Mouse (Mus musculus) left cerebral cortex, postnatal 36 days (tissue): Measurements from ENCODE around the gene Sytl1. TPM values are rescaled to one million over a fixed set of nuclear protein-coding genes. Genes with fewer than 3 reads are reported as not detected.

Source experiments
- DNase-seq, 2 experiments: peaks; one replicate each; pipeline ENCODE4 v3.0.0; 2021 to 2022; ENCODE audit warnings: low spot score in 2 of 2, mixed read lengths in 1 of 2
- intact Hi-C: fragments of 180-260 bp; cut with DNase I; formaldehyde crosslinking; loops from one replicate; pipeline ENCODE4 v1.15.1; 2025
- total RNA-seq, 2 experiments: library from RNA; stranded (reverse); gene quantifications; 2 replicates each; pipeline ENCODE4 v1.2.3; 2021

Sytl1 gene
- total RNA-seq, 2 experiments from 2014 or later: 2.2 to 2.3 TPM

DNA sequence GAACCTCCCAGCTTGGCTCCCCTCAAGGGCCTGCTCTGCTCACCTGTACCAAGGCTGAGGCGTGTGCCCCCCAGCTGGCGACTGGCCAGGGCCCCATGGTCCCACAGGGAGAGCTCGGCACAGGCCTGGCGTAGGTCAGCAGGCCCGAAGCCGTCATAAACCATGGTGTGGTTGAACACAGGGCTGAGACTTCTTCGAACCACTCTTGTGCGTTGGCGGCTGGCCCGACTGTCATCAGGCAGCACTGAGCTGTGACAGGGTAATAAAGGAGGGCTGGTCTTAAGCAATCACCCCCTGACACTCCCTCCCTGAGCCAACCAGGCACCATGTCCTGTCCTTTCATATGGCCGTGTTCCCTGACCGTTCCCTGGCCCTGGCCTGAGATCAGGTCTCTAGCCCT, 9.5 kb downstream of the Sytl1 start:
- intact Hi-C loops: loop anchor here (5.0 kb wide), 1 partner anchor 44 kb away; no protein-coding TSS in a partner anchor
- DNase-seq: no peak

DNA sequence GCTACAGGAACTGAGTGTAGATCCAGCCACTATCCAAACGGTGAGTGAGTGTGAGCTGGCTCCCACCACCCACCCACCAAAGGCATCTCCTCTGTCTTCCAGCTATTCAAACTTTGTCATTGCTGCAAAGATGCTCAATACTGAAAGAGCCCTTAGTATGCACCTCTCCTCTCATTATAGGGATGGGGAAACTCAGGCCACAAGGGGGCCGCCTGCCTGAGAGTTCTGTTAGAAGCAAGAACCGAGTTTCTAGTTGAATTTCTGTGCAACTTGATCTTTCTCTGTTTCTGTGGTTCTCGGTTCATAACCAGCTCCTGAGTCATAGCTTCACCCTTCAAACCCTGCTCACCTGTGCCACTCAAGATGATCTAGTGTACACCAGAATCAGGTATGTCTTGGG, 10.8 kb downstream of the Sytl1 start:
- no peak for DNase-seq

DNA sequence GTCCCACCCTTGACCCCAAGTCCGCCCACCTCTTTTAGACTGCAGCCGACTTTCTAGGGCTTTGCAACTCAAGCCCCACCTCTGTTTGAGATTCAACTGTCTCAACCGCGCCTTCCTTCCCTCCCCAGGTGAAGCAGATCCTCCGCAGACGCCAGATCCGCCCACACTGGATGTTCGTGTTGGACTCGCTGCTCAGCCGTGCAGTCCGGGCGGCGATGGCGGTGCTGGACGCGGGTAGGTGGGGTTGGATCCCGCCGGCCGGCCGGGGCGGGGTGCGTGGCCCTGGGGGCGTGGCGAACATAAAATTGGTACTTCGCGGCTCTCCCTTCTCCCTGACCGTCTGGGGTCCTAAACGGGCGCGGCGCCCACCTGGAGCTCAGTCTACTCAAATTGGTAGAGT, 11.7 kb downstream of the Sytl1 start:
- DNase-seq: peak in 1 of 2 experiments; percentile 53
- intact Hi-C loops: loop anchor here (5.0 kb wide), 1 partner anchor 46 kb away; no protein-coding TSS in a partner anchor

More for the DNA sequence above, 10.8 kb downstream of the Sytl1 start:
- intact Hi-C loops: loop anchor here (5.0 kb wide), 1 partner anchor 45 kb away; no protein-coding TSS in a partner anchor

DNA sequence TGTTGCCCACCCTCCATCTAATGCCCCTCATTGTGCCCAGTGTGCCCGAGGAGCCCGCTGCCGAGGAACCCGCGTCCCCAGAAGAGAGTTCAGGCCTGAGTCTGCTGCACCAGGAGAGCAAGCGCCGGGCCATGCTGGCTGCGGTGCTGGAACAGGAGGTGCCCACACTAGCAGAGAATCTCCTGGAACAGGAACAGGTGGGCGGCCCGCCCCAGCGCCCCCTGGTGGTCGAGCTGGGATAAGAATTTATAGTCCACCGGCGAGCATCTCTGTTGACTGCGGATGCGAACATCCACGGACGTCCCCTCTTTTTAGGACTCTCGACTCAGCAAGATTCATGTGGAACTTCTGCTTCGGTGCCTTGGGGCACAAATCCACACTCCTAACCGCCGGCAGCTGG, 12.3 kb downstream of the Sytl1 start:
- peak; percentile 83 for DNase-seq
- intact Hi-C loops: loop anchor here (5.0 kb wide), 1 partner anchor 47 kb away; no protein-coding TSS in a partner anchor

DNA sequence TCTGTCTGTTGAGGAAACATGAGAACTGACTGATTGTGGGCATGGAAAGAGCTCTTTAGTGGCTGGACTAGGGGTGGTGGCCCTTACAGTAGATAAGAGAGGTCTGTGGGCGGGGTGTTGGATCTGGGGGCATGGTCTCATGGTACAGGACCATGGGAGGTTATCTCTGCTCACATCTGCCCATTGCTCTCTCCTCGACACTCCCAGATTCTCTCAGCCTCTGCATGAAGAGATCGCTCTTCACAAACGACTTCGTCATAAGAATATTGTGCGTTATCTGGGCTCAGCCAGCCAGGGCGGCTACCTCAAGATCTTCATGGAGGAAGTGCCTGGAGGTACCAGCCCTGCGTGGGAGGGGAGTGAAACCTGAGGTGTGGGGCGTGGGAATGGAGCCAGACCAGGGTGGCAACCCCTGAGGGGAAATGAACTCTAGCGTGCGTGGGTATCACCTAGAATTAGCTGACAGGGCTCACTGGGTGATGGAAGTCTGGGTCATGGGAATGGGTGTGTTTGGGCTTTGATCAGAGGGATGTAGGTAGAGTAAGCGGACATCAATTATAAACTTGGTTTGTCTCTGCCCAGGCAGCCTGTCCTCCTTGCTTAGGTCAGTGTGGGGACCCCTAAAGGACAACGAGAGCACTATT, 15.0 kb downstream of the Sytl1 start:
- no peak for DNase-seq
- intact Hi-C loops: no loop called here

DNA sequence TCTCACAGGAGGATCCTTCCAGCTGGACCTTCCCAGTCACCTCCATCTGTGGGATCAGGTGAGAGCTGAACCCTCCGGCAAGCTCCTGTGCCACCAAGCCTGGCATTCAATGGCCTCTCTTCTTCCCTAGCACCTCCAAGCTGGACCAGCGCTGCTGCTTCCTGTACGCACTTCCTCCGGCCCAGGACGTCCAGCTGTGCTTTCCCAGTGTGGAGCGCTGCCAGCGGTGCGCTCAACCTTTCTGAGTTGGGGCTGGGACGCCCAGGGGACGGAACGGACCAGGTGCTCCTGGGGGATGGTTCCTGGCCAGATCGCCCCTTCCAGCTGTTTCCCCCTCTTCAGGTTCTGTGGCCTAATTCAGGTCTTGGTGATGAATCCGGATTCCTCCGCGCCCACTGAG, 15.8 kb downstream of the Sytl1 start:
- no peak for DNase-seq
- intact Hi-C loops: no loop called here

DNA sequence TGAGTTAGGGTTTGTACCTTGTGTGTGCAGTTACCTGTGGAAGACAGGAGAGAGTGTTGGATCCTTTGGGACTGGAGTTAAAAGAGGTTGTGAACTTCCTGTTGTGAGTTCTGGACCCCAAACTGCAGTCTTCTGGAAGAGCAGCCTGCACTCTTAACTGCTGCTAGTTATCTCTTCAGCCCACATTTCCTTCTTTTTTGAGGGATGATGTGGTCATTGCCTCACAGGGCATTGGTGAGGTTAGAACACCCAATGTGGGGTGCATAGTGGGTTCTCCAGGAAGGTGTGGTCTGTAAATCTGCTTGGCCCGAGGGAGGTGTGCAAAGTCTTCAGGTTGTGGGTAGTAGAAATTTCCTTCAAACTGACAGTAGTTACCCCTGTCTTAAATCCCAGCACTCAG, 18.6 kb downstream of the Sytl1 start:
- no peak for DNase-seq
- intact Hi-C loops: no loop called here

DNA sequence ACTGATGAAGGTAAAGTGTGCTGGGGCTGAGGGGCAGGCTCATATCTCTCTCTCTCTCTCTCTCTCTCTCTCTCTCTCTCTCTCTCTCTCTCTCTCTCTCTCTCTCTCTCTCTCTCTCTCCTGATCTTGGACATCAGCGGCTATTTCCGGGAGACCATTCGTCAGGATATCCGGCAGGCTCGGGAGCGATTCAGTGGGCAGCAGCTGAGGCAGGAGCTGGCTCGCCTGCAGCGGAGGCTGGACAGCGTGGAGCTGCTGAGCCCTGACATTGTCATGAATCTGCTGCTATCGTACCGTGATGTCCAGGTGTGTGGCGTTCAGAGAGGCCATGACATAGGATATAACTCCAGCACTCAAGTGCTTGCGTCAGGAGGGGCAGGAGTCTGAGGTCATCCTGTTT, 19.4 kb downstream of the Sytl1 start:
- no peak for DNase-seq

DNA sequence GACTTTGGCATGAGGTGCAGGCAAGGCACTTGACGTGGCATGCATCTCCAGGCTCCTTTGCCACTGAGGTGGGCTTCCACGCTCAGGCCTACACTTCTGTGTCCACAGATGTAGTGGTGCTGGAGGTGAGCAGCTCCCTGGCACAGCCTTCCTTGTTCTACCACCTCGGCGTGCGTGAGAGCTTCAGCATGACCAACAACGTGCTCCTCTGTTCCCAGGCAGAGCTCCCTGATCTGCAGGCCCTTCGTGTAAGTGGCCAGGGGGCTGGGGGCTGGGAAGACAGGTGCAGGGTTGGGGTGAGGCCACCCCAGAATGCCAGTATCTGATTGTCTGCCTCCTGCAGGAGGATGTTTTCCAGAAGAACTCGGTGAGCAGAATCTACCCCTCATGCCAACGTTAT, 20.2 kb downstream of the Sytl1 start:
- no peak for DNase-seq
- intact Hi-C loops: no loop called here

More for the DNA sequence above, 19.4 kb downstream of the Sytl1 start:
- intact Hi-C loops: no loop called here

DNA sequence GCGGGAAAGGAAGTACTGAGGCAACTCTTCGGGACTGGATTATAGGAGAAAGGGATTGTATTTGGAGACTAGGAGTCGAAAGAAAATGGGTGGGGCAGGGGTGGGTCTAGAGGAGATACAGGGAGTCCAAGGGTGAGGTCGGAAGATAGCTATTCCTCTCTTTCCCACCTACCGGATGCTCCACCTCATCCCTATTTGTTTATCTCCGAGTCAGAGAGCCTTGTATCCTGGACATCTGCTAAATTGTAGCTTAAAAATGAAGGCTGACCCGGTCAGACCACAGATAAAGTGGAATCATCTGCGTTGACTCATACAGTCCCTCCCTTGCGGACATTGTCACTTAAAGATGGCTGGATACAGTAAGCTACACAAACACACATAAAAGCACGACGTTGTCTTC, 21.0 kb downstream of the Sytl1 start:
- intact Hi-C loops: no loop called here
- no peak for DNase-seq

DNA sequence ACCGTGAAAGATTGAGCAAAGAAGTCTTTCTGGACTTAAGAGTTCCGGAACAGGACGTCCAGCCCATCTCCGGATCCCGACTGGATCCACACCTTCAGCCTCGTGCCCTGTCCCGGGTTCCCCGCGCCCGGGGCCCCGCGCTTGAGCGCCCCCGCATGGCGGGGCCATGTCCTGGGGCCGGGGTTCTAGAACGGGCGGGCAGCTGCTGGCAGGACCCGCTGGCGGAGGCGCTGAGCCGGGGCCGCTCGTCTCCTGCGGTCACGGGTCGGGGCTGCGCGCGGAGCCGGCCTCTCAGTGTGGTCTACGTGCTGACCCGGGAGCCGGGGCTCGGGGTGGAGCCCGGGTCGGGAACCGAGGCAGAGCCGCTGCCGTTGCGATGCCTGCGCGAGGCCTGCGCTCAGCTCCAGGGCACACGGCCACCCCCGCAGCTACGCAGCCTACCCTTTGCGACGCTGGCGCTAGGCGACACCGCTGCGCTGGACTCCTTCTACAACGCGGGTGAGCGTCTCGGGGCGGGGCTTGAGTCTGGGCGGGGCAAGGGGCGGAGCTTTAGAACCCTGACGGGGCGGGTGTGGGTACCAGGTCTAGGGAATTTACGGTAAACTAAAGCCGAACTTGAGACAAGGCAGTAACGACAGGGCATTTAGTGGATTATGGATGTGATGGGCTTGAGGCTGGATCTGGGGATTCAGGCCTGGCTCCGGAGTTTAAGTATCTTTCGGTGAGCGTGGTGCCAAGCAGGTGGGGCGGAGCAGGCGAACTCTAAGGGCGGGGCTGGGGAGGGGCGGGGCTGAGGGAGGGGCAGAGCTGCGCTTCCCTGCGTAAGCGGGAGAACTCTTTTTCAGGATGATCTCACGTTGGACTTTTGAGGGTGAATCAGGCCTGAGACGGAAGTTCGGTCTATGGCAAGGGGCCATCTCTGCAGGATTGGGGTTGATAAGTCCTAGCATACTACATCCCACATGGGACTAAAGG, 21.7 kb downstream of the Sytl1 start:
- peak; percentile 86 to 87 for DNase-seq
- intact Hi-C loops: no loop called here

DNA sequence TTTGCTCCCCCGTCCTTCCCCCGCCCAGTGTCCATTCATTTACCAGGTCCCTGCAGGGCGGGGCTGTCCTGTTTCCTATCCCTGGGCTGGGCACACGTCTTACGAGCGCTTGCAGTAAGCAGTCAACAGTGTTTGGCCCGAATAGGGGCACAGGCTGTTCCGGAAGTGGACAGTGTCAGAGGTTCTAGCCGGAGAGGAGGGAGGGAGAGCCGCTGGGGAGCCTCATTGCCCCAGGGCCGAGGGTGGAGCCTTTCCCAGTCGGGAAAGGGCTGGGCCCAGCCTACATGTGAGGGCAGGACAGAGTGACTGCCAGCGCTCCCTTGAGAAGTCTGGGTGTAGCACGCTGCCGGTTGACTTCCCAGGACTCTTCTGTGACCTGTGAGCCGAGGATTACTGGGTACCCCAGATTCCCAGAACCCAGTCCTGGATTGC, 22.4 kb downstream of the Sytl1 start, which contains the start of gene Map3k6:
Gene Map3k6 (plus strand): TSS at position 329 of the 432 bp plus-strand sequence.
- intact Hi-C loops: no loop called here
- peak; percentile 26 to 37 for DNase-seq

DNA sequence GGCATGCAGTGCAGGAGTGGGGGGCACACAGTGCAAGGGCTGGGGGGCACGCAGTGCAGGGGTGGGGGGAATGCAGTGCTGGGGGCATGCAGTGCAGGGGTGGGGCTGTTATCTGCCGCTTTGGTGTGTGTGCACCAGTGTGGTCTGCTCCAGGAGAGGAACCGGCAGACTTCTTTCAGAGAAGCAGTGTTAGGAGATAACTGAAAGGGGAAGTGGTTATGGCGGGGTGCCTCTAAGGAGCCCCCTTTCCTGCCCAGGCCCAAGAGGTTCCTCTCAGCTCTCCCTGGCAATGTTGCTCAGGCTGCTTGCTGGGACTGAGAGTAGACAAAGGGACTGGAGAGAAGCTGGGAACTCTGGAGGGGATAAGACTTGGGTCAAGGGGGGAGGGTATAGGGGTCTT, 25.0 kb downstream of the Sytl1 start:
- intact Hi-C loops: no loop called here

DNA sequence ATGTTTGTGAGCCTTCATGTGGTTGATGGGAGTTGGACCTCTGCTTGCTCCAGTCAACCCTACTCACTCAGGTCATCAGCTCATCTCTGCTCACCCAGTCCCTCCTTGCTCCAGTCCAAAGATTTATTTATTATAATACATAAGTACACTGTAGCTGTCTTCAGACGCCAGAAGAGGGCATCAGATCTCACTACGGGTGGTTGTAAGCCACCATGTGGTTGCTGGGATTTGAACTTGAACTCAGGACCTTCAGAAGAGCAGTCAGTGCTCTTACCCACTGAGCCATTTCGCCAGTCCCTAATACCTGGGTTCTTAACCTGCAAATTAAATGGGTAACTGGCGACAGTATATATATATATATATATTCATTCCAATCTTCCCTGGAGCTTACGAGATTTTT, 27.5 kb downstream of the Sytl1 start:
- intact Hi-C loops: no loop called here
- no peak for DNase-seq

More for the DNA sequence above, 25.0 kb downstream of the Sytl1 start:
- no peak for DNase-seq

DNA sequence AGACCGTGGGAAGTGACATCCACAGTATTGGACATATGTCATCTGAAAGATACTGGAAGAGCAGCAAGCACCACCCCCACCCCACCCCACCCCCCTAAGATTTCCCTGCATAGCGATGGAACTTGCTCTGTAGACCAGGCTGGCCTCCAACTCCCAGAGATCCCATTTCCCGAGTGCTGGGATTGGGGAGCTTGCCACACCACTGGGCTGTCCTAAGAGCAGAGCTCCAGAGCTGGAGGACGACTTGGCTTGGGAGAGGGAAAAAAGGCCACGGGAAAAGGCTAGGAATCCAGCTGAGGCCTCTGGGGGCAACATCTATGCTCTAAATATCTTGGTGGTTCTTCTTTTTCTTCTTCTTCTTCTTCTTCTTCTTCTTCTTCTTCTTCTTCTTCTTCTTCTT, 28.1 kb downstream of the Sytl1 start:
- intact Hi-C loops: no loop called here

DNA sequence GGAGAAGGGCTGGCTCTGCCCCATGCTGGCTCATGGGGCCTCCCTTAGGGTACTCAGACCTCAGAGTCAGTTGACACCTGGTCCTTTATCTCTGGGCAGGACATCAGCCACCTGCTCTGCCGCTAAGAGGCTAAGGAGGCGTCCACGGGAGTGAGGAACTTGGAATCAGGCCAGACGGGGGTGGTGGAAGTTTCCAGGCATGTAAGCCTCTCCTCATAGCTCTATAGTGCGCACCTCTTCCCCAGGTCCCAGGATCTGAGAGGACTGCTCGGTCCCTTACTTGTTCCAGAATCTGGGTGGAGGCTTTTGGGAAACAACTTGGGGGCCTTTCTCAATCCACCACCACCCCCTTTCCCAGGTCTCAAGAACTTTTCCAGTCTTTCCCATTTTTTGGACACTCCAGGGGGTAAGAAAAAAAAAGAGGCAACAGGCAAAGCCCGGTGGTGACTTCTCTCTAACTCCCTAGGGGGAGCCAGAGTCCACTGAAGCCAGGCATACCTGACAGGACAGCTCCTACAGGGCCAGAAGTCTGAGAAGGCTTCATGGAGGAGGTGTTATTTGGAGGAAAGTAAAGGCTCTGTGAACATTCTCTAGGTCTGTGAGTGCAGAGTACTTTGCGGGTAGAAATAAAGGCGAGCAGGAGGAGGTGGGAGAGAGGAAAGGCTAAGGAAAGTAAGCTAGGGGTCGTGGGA, 29.5 kb downstream of the Sytl1 start:
- intact Hi-C loops: no loop called here
- DNase-seq: no peak

More for the DNA sequence above, 28.1 kb downstream of the Sytl1 start:
- DNase-seq: no peak

DNA sequence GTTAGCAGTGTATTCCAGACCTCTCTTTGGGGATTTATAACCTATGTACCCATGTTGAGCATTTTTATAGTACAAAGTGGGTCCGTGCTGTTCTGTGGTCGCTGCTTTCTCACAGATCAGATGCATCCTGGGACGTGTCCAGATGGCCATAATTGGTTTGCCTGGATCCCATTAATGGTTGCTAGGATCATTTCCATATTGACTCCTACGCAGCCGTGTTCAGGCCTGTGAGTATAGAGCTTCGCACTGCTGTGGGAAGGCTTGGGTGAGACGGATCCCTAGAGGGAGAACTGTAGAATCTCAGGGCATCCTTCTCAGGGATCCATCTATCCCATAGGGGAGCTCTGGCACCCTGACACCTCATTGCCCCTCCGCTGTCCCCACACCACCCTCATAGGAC, 33.3 kb downstream of the Sytl1 start:
- DNase-seq: no peak

DNA sequence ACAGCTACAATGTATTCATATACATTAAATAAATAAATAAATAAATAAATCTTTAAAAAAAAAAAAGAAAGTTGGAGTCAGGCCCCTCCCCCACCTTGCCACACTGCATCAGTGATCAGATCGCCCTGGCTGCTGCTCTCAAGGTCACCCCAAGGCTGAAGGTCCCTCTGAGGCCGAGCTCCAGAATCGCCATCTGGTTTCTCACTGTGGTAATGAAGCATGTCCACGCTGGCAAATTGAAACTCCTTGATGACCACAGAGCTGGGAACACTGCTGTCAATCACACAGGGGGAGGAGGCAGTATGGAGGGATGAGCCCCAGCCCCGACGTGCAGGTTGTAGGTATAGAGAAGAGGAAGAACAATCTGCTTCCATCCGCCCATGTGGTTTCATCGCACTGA, 35.3 kb downstream of the Sytl1 start:
- DNase-seq: no peak
- intact Hi-C loops: no loop called here

More for the DNA sequence above, 33.3 kb downstream of the Sytl1 start:
- intact Hi-C loops: no loop called here

DNA sequence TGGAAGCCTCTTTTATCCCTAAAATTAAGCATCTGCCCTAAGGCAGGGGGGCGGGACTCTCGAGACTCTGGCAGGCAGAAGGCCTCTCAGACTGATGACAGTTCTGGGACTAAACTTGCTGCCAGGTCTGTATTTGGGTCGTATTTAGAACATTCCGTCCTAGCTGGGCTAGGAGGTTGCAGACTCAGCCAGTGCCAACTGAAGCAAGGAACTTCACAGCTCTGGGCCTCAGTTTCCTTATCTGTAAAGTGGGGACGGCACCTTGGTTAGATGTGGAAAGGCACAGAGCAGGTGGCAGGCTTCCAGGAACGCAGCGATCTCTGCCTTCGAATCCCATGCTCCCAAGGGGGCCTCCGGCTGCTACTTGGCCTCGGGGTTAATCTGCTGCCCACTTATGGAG, 36.8 kb downstream of the Sytl1 start:
- no peak for DNase-seq
- intact Hi-C loops: no loop called here

DNA sequence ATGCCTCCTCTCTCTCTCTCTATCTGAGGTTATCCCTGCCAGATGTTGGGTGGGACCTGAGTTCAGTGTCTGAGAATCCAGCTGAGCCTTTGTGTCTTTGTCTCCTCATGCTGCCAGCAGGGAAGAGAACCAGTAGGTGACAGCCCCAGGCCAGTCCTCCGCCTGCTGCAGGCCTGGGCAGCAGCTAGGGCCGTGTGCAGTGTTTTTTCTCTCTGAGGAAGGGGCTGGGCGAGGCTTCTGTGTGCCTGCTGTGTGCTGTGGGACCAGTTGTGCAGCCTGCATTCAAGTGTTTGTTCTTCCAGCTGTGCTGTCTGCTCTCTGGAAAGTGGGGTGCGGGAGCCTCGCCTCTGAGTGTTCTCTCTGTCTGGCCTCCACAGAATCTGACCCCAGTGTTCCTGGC, 39.0 kb downstream of the Sytl1 start:
- DNase-seq: no peak
- intact Hi-C loops: no loop called here
